Mouse (Mus musculus) hindbrain, embryonic 12.5 days (tissue): ENCODE measurements at regions not wholly inside any gene's neighbourhood (a gene's known extent, or its start where the extent isn't known, plus 50 kb on each side); places are given as distances from the start of the nearest gene placed in this dataset.

Experiments
- ATAC-seq: fragments of 200-750 bp; cut with Nextera tagmentation; 2 replicates; pipeline ENCODE4 v1.8.0; 2017; ENCODE audit warnings: moderate TSS enrichment; ENCODE audit not compliant: low FRiP score
- H3K27ac ChIP-seq: fragments of 300-500 bp; sonication (generic); 2 replicates; pipeline ENCODE4 v1.5.1; 2016; ENCODE audit warnings: mild to moderate bottlenecking
- H3K27me3 ChIP-seq: fragments of 300-500 bp; sonication (generic); 2 replicates; pipeline ENCODE4 v1.6.1; 2016; ENCODE audit warnings: mild to moderate bottlenecking
- H3K36me3 ChIP-seq: fragments of 300-500 bp; sonication (generic); 2 replicates; pipeline ENCODE4 v1.6.1; 2016; ENCODE audit warnings: mild to moderate bottlenecking
- H3K4me1 ChIP-seq: fragments of 300-500 bp; sonication (generic); 2 replicates; pipeline ENCODE4 v1.6.1; 2016
- H3K4me2 ChIP-seq: fragments of 300-500 bp; sonication (generic); replicated peaks from 2 replicates; pipeline ENCODE4 v1.6.1; 2016; ENCODE audit warnings: mild to moderate bottlenecking
- H3K4me3 ChIP-seq: fragments of 300-500 bp; sonication (generic); 2 replicates; pipeline ENCODE4 v1.5.1; 2016; ENCODE audit warnings: mild to moderate bottlenecking
- H3K9ac ChIP-seq: fragments of 300-500 bp; sonication (generic); 2 replicates; pipeline ENCODE4 v1.6.1; 2016; ENCODE audit warnings: mild to moderate bottlenecking, moderate library complexity
- H3K9me3 ChIP-seq: fragments of 300-500 bp; sonication (generic); replicated peaks from 2 replicates; pipeline ENCODE4 v1.6.1; 2016; ENCODE audit warnings: mild to moderate bottlenecking
- WGBS: fragments of 180-500 bp; shearing (Covaris S2); methylation state at CpG from one replicate; pipeline ENCODE4 v1.1.7; 2016; 5-methylcytosine and 5-hydroxymethylcytosine counted together

GRCm38 (mm10) chr1:124339444-124339843, 294.1 kb upstream of the Dpp10 start:
- 84% methylated on average over 2 of the region's 2 CpGs for WGBS

DNA sequence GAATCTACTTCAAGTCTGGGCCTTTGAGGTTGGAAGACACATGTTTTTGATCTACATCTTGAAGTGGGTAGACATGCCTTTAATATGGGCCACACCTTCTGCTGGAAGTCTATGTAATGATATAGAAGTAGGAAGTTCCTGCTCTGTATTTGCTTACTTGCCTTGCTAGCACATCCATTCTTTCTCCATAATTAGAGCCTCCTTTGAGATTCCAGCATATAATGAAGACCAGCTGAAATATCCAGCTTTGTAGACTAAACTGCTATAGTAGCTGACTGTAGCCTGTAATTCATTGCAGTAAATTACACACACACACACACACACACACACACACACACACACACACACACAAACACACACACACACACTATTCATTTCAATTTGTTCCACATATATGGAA, 293.3 kb upstream of the Dpp10 start:
- Histone ChIP-seq H3K9me3 (no peaks in the 10 kb centered on the region), H3K36me3 (no peaks in the 10 kb centered on the region), H3K27me3 (no peaks in the 10 kb centered on the region), H3K4me2 (no peak overlapping the region), H3K4me1 (no peaks in the 10 kb centered on the region), H3K9ac (no peak overlapping the region), H3K4me3 (no peak overlapping the region), H3K27ac (no peak overlapping the region)
- no peak for ATAC-seq

More at GRCm38 (mm10) chr1:124339444-124339843, 294.1 kb upstream of the Dpp10 start:
- no peak overlapping the region for H3K4me3 ChIP-seq
- no peaks in the 10 kb centered on the region for H3K36me3 ChIP-seq
- H3K27ac ChIP-seq: no peak overlapping the region
- H3K4me2 ChIP-seq: no peak overlapping the region
- no peaks in the 10 kb centered on the region for H3K27me3 ChIP-seq
- H3K4me1 ChIP-seq: no peaks in the 10 kb centered on the region
- no peak overlapping the region for H3K9ac ChIP-seq
- ATAC-seq: no peak
- H3K9me3 ChIP-seq: no peaks in the 10 kb centered on the region

DNA sequence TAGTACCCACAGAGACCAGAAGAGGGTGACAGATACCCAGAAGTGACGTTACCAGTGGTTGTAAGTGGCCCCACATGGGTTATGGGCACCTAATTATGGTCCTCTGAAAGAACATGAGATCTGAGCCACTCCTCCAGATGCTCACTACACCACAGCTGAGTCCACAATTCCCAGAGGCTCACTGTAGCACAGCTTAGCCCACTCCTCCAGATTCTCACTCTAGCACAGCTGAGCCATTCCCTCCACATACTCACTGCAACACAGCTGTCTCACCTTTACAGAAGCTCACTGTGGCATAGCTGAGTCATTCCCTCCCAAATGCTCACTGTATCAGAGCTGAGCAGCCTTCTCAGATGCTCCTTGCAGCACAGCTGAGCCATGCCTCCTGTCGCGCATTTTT, 286.9 kb upstream of the Dpp10 start:
- peak; percentile 88 for ATAC-seq
- no peak overlapping the region for H3K4me2 ChIP-seq
- no peak overlapping the region for H3K27ac ChIP-seq
- H3K36me3 ChIP-seq: no peaks in the 10 kb centered on the region
- no peak overlapping the region for H3K9ac ChIP-seq
- H3K4me3 ChIP-seq: no peak overlapping the region
- WGBS: 75% methylated on average over 3 of the region's 3 CpGs
- H3K27me3 ChIP-seq: no peaks in the 10 kb centered on the region
- H3K4me1 ChIP-seq: no peaks in the 10 kb centered on the region
- no peaks in the 10 kb centered on the region for H3K9me3 ChIP-seq
